Mouse (Mus musculus): Measurements from ENCODE around the gene Olfr521.
"Not testable (repeated sequence)": the region's sequence is repeated elsewhere in the genome, so short reads cannot be mapped to it uniquely, and the experiment has no call there.

Gene Olfr521

GRCm38 (mm10) chr7:99763207-99763606 lies at the start of gene Olfr521:
Olfr521 (plus strand) TSS chr7:99763507.
- DNase-seq (ENCODE audit: low spot score): no peak

- DNase-seq (ENCODE audit: low spot score): no peak
Observed at GRCm38 (mm10) chr7:99716536-99716935, 46.8 kb upstream of the Olfr521 start.

DNA sequence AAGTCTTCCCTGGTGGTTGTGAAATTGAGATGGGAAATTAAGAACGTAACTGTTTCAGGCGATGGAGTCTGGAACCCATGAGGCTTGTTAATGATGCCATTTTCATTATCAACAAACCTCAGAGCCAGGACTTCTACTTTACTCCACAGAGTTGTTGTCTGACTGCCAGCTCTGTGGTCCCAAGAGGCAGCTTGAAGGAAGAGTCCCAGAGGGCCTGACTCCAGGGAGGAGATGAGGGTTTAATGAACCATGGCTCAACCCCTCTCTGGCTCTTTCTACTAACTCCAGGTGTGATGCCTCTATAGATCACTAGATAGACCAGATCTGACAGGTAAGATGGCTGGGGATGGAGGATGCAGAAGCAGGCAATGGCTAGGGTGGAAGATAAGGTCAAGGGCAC lies 33.3 kb upstream of the Olfr521 start, which contains the start of gene Olfr520:
TSS of gene Olfr520 (plus strand) at position 301 of the 400 bp plus-strand sequence.
- no peak for DNase-seq (ENCODE audit: low spot score)

GRCm38 (mm10) chr7:99734612-99735011 lies 28.7 kb upstream of the Olfr521 start:
- DNase-seq (ENCODE audit: low spot score): no peak

GRCm38 (mm10) chr7:99735491-99735890 lies 27.8 kb upstream of the Olfr521 start:
- not testable (repeated sequence) for DNase-seq (ENCODE audit: low spot score)

DNA sequence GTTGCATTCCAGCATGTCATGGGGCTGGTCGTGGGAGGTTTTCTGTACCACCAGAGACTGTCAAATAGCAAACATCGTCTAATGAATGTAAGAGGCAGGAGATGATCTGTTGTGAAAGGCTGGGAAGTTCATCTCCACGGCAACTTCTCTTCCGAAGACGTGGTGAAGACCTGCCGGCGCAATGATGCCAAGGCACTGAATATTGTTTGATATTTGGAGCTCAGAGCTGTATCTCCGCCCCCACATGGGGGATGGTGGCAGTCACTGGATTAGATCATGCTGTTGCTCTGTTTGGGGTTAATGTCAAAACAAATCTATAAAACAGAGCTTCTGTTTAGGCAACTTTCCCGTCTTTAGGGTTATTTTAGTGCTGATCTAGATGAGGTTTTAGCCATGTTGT lies 24.0 kb upstream of the Olfr521 start:
- no peak for DNase-seq (ENCODE audit: low spot score)

- DNase-seq (ENCODE audit: low spot score): no peak
Observed at GRCm38 (mm10) chr7:99781385-99781784, 18.1 kb downstream of the Olfr521 start.

GRCm38 (mm10) chr7:99781916-99782315 lies 18.6 kb downstream of the Olfr521 start:
- no peak for DNase-seq (ENCODE audit: low spot score)

DNA sequence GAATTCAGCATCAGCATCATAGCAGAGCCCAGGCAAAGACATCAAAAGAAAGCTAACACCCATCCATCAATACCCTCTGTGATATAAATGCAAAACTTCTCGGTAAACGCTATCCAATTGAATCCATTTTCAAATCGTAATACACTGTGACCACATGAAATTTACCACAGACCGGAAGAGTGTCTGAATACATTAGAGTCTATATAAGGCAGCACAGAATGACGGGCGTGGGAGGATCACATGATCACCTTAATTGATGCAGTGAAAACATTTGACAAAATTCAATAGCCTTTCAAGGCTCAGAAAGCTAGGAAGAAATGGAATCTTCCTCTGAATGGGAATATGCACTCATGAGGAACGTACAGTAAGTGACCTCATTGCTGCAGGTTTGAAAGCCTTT lies 20.1 kb downstream of the Olfr521 start:
- DNase-seq (ENCODE audit: low spot score): no peak

- DNase-seq (ENCODE audit: low spot score): no peak
Observed at GRCm38 (mm10) chr7:99785553-99785952, 22.2 kb downstream of the Olfr521 start.

- DNase-seq (ENCODE audit: low spot score): no peak
Observed at GRCm38 (mm10) chr7:99786774-99787173, 23.5 kb downstream of the Olfr521 start.

GRCm38 (mm10) chr7:99787935-99788334 lies 24.6 kb downstream of the Olfr521 start:
- no peak for DNase-seq (ENCODE audit: low spot score)

DNA sequence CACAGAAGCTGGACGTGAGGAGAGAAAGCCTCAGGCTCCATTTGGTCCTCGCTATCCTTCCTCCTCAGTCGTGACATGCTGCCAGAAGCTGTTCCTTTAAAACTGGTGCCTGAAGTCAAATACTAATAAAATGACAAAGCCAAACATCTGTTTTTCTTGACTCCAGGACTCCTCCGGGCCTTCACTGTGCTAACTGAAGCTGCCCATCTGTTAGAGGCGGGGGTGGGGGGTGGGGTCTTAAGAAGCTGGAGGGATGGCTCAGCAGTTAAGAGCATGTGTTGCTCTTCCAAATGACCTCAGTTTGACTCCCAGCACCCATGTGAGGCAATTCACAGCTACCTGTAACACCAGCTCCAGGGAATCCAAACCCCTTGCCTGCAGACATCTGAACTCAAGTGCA lies 25.3 kb downstream of the Olfr521 start:
- DNase-seq (ENCODE audit: low spot score): no peak

DNA sequence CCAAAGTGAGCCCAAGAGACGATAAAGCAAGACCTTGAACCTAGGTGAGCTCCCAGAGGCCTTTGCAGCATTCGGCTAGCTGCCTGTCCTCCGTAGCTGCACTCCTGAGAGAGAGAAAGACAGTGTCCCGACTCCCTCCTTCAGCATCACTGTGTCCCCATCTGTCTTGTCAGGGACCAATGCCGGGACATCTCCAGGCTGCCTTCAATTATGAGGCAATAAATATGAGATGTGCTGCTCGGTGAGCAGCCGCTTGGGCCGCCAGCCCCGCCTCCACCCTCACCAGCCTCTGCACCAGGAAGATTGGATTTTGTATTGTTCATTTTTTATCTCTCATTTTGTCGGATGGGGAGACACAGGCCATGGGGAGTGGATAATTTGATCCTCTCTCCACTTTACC lies 27.5 kb downstream of the Olfr521 start:
- no peak for DNase-seq (ENCODE audit: low spot score)

DNA sequence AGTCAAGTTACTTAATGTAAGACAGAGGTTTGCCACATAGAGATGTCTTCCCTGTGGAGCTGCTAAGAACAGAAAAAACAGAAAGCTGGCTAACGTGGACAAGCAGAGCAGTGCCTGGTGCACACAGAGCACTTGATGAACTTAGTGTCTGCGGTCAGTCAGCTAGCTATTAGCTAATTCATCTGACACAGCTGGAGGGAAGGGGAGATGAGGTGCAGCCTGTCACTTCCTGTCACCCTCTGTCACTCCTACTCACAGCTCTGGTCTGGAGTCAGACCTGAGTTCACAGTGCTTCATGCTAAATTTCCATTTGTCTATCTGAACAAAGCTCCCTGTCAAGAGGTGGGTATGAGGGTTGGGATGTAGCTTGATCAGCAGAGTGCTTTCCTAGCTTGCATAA lies 30.8 kb downstream of the Olfr521 start:
- DNase-seq (ENCODE audit: low spot score): no peak

- no peak for DNase-seq (ENCODE audit: low spot score)
Observed at GRCm38 (mm10) chr7:99795192-99795981, 32.1 kb downstream of the Olfr521 start.

DNA sequence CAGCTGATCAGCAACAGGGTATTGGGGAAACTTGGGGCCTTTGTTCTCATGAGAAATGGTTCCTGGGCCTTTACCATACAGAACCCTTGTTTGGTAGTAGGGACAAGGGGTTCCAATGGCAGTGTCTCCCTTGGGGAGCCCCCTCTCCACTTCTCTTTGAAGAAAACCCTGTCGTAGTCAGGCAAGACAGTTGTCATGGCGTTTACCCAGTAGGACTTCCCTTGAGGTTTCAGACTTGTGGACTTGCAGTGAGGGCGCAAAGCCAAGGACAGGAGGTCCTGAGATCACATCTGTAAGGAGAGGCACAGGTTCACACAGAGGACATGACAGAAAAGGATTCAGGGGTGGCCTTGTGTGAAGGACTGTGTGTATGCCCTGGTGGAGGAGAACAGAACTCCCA lies 33.2 kb downstream of the Olfr521 start:
- DNase-seq (ENCODE audit: low spot score): no peak

- no peak for DNase-seq (ENCODE audit: low spot score)
Observed at GRCm38 (mm10) chr7:99797261-99797660, 34.0 kb downstream of the Olfr521 start.

DNA sequence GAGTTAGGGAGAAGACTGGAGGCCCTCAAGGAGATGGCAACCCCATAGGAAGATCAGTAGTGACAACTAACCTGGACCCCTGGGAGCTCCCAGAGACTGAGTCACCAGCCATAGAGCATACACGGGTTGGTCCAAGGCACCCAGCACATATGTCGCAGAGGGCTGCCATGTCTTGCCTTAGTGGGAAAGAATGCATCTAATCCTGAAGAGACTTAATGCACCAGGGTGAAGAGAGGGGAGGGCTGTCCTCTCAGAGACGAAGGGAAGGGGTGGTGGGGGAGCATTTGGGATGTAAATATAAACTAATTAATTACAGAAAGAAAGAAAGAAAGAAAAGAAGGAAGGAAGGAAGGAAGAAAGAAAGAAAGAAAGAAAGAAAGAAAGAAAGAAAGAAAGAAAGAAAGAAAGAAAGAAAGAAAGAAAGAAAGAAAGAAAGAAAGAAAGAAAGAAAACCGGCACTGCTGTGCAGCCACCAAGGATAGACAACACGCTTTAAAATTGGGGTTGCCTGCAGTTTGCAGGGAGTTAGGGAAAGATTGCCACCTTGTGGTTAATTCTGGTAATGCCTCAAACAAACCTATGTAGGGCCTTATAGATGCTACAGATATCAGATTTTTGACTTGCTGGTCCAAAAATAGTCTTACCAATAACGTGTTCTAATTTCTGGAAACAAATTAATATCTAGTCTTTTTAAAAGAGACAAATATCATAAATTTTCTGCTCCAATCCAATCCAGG lies 34.8 kb downstream of the Olfr521 start:
- DNase-seq (ENCODE audit: low spot score): no peak

DNA sequence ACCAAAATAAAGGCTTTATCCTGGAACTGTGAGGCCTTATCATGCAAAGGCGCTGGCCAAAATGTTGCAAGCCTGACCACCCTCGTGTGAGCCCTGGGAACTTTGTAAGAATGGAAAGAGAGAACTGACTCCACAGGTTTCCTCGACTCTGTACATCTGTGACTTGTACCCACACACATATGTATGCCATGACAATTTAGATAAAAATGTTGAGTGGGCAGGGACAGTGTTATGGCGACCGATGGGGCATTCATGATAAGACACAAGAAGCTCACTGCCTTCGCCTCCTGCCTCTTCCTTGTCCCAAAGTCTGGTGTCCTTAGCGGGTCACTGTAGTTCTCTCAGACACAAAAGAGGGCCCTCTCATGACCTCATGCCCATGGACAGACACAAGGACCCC lies 35.8 kb downstream of the Olfr521 start:
- no peak for DNase-seq (ENCODE audit: low spot score)

GRCm38 (mm10) chr7:99803535-99803934 lies 40.2 kb downstream of the Olfr521 start:
- DNase-seq (ENCODE audit: low spot score): no peak

DNA sequence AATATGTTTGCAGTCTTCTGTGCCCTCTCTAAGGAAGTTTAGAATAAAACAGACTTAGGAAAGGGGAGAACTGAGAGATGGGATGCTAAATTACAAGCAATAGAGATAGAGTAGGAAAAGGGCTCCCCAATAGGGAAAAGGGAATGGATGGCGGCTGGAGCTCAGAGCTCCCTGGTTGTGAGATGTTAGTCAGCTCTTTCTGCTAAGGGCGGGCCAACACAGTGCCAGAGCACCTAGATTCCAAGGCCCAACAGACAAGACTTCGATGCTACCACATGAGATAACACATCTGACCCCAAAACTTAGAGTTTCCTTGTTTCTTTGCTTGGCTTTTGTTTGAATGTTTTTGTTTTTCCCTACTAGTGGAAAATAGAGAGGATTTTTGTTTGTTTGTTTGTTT lies 40.7 kb downstream of the Olfr521 start:
- DNase-seq (ENCODE audit: low spot score): not testable (repeated sequence)

DNA sequence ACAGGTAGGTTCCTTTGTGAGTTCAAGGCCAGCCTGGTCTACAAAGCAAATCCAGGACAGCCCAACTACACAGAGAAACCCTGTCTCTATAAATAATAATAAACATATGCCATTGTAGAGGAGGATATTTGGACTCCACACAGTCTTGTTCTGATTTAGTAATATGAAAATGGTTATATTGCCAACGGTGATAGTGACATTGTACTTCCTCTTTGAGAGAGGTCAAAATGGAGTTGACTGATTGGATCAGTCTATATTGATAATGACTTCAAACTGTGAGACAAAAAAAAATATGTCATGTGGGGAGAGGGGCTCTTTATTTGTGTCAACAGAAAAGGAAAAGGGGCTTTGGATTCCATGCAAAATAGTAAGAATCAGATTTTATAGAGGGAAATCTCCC lies 42.0 kb downstream of the Olfr521 start:
- DNase-seq (ENCODE audit: low spot score): no peak
